Mouse (Mus musculus): ENCODE data around the gene Clcnka.

The Clcnka gene

DNA sequence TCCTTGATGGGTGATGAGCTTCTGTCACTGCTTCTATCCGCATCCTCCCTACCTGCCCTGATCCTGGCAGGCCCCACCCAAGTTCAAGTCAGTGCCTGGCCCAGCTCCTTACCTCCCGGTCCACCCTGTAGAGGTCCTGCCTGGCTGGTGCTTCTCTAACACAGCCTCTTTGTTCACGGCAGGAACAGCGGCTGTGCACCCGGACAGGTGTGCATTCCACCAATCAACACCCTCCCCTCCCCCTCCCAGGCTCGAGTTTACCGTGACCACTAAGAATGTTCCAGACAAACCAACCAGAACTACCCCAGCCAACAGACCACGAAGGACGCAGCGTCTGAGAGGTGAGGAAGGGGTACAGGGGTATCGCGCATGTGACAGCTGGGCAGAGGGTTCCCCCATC, at the start of gene Clcnka:
Clcnka (minus strand) TSS at position 180 of the 400 bp plus-strand sequence.
- no peak for DNase-seq (ENCODE audit: low spot score in 2 of 2)

DNA sequence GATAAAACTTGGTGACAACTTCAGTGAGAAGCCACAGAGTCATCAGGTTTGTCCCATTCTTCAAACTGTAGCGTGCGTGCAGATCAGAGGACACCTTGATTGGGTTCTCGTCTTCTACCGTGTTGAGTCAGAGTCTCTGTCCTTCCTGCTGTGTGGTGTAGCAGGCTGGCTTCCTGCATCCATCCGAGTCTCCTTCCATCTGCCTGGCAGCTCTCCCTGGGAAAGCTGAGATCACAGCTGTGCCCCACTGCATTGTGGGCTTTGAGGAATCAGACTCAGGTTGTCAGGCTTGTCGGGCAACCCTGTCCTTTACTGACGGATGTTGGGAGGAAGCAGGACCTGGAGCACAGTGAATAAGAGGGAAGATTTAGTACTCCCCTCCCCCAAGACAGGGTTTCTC, 47.7 kb upstream of the Clcnka start:
- no peak for DNase-seq (ENCODE audit: low spot score in 2 of 2)

DNA sequence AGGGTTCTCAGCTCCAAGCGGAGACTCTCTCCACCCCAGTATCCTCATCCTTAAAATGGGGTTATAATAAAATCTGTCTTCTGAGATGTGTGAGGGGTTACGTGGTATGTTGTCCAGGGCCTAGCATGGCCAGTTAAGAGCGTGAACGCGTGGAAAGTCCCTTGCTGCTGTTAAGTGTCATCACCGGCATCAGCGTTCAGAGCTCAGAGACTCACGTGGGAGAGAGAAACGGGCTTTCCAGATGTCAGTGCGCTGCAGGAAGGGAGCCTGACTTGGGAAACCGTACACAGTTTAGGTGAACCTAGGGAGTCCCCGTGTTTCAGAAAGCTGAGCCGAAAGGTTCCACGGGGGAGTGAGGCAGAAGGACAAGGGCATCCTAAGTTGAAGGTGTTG, 46.8 kb upstream of the Clcnka start:
- DNase-seq (ENCODE audit: low spot score in 2 of 2) = no peak

DNA sequence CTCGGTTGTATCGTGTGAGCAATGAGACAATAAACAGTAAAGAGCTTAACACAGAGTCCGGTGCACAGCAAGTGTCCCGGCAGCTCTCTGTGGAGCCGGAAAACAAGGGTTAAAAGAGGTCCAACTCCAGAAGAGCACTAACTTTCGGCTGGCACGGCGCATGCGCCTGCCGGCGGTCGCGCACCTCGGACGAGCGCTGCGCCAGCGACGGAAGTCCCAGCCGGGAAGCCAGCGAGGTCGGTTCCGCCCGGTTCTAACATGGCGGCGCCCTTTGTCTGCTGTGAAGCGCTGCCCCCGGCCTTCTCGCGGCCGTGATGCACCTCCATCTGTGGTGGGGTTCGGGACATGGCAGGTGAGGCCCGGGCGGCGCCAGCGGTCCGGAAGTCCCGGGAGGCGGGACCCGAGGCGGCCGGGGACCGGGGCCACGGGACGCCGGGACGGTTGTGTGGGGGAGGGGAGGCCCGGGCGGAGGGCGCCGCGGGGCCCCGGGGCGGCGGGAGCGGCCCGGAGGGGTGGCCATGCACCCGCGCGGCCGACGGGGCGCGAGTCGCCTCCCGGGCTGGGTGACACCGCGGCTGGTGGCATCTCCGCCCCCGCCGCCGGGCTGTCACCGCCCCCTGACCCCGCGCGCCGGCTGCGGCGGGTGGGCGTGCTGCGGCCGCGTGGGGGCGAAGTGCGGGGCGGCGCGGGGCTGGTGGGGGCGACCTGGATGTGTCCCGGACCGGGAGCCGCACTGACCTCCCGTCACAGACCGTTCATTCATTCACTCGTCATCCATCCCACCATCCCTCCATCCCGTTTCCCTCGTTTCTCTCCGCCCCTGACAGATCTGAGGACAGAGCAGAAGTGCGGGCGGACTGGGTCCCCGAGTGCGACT, 46.2 kb upstream of the Clcnka start, which contains the start of gene Zbtb17:
Zbtb17 (plus strand) TSS at position 204 of the 877 bp plus-strand sequence.
- DNase-seq (ENCODE audit: low spot score in 2 of 2) = peak; percentile 78 to 82

DNA sequence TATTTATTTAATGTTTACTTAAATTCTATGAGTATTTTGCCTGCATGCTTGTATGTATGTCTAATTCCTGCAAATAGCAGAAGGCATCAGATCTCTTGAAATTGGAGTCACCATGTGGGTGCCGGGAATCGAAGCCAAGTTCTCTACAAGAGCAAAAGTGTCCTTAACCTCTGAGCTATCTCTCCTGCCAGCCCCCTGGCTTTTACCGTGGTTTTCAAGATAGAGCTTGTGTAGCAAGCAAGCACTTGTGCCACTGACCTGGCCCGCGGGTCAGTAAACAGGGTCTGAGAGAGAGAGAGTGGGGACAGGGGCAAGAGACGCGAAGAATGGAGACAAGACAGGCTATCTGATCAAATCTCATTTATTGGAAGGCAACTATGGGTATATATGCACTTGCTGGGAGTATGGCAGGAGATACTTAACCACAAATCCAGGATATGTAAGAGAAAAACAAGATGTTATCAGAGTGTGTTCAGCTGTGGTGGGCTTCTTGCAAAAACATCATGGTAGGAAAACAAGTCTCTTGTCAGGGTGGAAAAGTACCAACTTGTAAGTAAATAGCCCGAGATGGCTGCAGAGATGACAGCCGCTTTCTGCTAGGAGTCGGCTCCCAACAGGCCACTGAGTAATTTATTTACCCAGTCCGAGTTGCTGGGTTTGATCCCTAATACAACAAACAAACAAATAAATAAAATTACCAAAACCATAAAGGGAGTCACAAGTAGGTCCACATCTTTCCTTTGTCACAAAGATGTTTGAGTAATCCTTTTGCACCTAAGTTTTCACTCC, 45.3 kb upstream of the Clcnka start:
- DNase-seq (ENCODE audit: low spot score in 2 of 2) = no peak

DNA sequence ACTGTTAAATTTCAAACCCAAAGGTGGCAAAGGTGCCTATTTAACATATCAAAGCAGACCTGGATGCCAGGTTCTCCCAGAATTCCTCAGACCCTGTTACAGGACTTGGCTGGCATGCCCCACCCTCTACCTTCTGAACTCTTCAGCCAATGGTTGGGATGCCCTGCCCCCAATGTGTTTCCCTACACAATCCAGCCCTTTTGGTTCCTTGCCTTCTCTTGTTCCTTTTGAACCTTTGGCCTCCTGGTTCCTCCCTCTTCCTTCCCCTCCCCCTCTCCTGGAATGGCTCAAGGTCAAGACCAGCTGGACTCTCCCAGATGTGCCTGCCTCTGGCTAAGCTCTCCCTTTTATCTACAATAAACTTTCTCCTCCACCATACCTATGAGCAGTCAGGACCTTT, 42.4 kb upstream of the Clcnka start:
- no peak for DNase-seq (ENCODE audit: low spot score in 2 of 2)

DNA sequence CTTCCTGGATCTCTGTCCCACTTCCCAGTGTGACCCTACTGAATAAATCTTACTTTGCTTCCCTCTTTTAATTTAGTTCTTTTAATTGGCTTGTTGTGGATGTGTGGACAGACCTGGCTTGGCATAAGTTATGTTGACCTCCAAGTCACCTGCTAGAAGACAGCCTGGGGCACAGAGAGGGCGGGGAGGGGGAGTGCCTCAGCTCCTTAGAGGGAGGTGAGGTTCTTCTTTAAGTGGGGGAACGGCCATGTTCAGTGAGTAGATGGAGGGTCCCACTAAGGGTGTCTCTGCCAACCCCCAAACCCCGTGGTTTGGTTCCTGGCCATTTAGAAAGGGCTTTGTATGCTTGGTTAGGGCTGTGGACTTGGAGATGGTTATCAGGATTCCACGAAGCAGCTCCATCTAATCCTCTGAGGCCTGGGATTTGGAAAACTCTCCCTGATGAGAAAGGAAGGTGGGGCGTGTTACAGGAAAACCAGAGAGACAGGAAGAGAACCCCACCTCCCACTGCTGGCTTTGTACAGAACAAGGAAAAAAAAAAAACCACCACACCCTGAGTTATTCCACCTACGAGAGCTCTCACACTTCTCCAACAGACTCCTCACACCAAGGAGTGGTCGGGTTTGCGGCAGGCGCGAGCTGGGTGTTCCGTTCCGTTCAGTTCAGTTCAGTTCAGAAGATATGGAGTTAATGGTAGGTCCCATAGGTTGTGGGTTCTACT, 40.7 kb upstream of the Clcnka start:
- peak in 1 of 2 experiments; percentile 71 for DNase-seq (ENCODE audit: low spot score in 2 of 2)

DNA sequence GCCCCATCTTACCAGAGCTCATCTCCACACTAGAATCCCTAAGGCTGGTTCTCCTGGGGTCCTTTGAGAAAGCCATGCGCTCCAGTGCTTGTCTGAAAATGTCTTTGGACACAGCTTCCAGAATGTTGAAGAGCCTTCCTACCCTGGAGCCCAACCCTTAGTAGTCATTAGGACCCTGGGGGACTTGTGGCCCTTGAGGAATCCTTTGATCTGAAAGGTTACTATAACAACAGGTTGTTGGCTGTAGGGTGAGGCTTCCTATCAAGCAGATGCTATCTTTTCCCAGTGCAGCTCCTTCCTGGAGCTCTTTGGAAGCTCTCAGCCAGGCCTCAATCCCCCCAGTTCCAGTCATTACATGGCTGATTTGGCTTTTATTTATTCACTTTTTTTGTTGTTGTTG, 37.5 kb upstream of the Clcnka start, which contains the start of gene Srarp:
Srarp (minus strand) TSS at position 132 of the 400 bp plus-strand sequence.
- DNase-seq (ENCODE audit: low spot score in 2 of 2) = peak in 1 of 2 experiments; percentile 52

DNA sequence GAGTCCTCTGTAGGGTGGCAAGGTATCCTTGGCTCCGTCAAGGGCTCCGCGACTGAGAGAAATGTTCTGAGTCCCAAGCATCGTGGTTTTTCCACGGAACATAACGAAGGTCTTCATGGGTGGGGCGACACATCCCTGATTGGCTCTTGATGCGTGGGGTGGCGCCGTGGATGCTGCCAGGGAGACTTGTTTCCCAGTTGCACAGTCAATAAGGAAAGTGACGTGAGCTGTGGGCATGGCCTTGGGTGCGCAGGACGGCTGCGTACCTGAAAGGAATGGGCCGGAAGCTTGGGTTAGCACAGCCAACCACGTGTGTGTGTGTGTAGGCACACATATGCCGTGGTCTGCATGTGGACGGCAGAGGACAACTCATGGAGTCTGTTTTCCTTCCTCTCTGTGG, 34.7 kb upstream of the Clcnka start:
- no peak for DNase-seq (ENCODE audit: low spot score in 2 of 2)

DNA sequence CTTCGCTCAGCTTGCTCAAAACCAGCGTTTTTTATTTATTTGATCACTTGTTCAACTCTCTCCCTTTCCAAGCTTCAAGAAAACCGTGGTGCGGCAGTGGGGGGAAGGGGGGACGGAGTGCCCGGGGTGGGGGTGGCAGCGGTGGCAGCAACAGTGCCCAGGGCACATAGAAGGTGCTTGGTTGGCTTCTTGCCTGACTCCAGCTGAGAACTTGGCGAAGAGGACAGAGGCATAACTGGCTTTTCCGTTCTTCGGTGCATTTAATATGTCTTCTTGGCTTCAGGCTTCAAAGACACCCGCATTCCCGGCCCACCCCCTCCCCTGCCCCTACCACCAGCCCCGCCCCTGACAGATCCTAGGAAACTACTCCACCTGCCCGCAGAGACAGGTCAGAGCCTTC, 34.1 kb upstream of the Clcnka start:
- no peak for DNase-seq (ENCODE audit: low spot score in 2 of 2)

DNA sequence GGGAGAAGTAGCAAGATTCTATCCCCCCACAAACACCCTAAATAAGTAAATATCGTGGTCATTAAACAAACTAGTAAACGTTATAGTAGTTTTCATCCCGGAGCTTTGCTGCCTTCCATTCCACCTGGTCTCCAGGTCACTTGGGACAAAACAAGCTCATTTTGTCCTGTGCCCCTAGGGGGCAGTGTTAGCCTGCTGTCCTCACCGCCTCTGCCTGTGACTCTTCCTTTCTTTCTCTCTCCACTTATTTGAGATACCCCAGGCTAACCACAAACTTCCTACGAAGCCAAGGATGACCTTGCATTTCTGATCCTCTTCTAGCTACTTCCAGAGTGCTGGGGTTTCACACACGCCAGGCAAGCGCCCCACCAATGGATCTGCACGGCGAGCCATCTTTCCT, 32.5 kb upstream of the Clcnka start:
- DNase-seq (ENCODE audit: low spot score in 2 of 2) = peak; percentile 57 to 72

DNA sequence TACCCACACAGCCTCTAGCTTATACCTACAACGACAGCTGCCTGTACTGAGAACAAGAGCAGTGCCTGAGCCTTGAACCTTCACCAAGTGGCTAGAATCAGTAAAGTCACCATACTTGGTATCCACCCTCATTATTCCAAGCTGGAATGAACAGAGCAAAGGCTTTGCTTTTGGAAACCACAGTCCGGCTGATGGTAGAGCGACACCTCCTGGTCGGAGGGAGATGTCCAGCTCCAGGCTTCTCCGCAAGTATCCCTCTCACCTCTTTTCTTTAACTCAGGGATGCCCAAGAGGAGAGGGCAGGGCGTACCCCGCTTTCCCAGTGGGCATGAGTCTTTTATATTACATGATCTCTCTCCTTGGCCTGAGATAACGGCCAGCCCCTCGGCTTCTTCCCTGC, 31.3 kb upstream of the Clcnka start:
- no peak for DNase-seq (ENCODE audit: low spot score in 2 of 2)

DNA sequence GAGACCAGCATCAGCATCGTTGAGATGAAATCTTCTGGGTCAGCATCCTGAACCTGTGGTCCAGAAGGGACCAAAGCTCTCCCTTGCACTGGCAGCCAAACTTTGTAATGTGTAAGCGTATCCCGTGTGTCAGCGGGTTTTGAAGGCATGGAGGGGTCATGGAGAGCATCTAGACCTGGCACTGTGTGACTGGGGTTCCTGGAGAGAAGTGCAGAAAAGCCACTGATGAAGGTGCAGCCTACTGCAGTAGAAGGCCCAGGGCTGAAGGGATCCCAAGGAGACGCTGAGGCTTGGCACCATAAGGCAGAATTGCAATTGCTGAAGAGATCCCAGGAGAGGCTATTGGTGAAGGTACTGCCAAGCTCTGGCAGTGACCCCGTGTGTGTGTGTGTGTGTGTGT, 30.9 kb upstream of the Clcnka start:
- no peak for DNase-seq (ENCODE audit: low spot score in 2 of 2)

DNA sequence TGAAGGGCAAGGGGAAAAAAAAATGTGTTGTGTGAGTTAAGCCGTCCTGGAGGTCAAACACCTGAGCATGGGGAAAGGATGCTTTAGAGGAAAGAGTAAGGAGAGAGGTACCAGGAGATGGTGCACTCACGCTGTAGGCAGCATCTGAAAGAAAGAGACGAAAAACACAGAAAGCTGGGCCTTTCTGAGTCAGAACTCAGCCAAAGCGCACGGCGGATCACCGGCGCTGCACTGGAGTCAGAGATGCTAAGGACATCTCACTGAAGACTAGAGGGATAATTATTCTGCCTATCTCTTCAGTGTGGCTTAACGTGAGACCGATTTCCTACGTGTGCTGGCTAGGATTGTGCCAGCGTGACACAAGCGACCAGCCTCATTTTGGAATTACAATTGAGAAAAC, 29.4 kb upstream of the Clcnka start:
- DNase-seq (ENCODE audit: low spot score in 2 of 2) = no peak

DNA sequence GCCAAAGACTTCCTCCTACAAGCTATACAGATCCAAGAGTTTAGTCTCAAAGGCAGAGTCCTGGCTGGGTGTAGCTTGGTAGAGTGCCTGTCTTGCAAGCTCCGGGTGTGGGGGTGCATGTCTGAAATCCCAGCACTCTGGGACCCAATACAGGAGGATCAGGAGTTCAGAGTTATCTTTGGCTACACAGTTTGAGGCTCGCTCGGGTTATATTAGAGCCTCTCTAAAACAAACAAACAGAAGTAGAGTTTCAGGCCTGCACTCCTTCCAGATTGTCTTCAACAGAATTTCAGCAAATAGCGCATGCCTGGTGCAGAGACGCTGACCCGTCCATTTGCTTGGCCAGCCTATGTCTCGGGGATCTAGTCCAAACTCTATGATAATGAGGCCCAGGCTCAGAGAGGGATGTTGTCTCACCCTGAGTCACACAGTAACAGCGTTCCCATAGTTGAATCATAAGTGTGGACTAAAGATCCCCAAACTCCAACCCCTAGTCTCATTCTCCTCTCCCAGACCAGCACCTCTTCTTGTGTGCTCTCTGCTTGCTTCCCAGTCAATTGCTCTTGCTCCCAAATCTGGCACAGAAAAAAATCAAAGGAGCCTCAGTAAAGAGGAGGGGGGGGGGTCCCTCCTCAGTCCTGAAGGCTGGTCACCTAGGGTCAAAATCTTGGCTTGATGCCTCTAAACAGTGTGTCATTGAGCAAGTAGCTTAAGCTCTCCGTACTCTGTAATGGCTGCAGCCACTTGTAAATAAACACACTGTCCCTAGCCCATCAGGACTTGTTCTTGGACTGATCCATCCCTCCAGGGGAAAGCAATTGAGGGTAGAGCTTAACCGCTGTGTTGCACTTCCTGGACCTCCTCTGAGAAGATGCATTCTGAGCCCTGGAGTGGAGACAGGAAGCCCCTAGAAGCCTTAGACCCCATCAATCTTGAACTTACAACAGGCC, 28.5 kb upstream of the Clcnka start:
- no peak for DNase-seq (ENCODE audit: low spot score in 2 of 2)

DNA sequence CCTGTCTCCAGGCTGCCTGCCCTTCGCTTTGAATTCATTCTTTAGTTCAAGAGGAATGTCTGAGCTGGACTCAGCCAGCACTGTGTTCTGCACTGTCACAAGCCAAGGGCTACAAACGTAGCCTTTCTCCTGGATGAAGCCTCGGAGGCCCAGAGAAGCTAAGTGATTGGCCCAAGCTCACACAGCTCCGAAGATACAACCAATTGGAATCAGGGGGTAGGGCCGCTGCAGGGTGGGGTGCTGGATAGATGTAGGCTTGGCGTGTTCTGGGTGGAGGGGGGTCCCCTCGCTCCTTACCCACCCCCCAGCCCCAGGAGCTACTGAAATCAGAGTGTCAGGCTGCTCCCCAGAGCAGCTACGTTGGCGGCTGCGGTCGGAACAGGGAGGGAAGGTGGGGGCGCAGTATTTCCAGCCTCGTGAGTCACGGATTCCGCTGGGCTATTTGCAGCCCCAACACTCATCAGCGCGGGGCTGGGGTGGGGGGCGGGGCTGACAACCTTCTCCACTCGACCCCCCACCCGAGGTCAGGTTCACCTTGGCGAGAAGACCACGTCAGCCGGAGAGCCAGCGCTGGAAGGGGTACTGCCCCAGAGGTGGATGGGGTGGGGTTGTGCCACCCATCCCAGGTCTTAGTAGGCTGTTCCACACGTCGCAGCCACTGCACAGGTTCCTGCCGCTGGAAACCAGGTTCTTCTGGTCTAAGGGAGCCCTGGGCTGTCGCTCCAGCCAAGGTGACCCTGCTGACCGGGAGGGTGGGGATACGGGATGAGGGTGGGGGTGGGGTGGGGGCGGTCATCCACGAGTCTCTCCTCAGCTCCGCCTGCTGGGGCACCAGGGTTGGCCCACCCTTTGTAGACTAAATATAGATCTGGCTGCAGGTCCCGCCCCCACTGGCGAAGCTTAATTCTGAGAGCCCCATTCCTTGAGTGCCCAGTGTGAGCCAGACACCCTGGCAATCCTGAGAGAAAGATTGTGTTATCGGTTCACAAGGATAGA, 27.3 kb upstream of the Clcnka start:
- peak; percentile 75 to 77 for DNase-seq (ENCODE audit: low spot score in 2 of 2)

DNA sequence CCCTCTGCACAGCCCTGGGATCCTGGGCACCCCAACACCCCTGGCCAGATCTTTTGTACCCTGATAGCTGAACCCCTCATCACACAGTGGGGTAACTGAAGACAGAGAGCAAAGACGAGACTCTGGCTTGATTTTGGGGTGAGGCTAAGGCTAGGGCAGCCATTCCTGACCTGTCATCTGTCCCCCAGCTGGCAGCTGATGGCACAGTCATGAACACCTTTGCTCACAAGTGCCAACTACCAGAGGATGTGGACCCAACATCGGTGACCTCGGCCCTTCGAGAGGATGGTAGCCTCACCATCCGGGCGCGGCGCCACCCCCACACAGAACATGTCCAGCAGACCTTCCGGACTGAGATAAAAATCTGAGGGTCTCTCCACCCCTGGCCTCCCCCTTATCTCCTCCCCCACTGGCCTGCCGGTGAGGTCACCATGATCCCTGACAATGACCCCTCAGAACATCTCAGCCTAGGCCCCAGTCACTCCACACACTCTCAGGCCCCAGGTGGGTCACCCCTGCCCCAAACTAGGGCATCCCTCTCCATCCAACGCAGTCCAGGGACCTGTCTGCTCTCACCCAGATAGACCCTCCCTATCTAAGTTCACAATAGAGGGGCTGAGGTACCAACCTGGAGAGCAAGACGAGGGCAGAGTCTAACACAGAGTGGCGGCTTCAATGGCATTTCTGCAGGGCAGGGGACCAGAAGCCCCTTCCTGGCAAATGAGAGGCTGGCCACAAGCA, 25.3 kb upstream of the Clcnka start:
- DNase-seq (ENCODE audit: low spot score in 2 of 2) = no peak

DNA sequence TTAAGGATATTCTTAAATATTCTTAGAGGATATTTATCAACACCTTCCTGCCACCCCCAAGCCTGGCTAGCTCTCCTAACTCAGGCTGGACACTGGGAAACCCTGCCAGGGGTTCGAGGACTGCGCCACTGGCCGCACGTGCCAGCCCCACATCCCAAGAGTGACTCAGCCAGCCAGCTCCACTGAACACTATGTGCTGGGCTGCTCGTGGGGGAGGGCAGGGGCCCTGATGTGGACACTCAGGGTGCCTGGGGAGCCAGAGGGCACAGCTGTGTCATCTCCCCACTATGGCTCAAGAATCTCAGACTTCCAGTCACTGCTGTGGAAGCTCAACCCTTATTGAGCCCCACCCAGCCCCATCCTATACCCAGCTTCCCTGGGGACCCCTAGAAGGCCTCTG, 24.8 kb upstream of the Clcnka start:
- DNase-seq (ENCODE audit: low spot score in 2 of 2) = no peak

DNA sequence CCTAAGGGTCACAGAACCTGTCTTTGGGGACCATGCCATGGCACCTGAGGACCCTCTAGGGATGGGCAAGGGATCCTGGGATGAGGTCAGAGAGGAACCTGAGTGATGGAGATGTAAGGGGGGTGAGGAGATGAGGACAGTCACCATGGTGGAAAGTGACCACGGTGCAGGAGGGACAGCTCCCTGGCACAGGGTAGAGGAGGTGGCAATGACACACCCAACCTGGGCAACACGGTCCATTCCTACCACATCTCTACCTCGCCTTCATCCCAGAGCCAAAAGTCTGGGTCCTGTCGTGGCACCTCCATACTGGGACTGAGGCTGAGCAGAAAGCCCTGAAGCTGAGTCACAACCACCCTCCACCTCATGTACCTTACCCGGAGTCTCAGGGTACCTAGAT, 24.3 kb upstream of the Clcnka start:
- DNase-seq (ENCODE audit: low spot score in 2 of 2) = no peak
